Mouse (Mus musculus) lung, embryonic 14.5 days (tissue): ENCODE data around the gene Plin1. TPM values are rescaled to one million over a fixed set of nuclear protein-coding genes. Genes with fewer than 3 reads are reported as not detected.
A peak's percentile ranks its signal among the peaks of the same experiment; 100 is the strongest.

Experiments used
- ATAC-seq: fragments of 200-750 bp; cut with Nextera tagmentation; 2 replicates; pipeline ENCODE4 v1.8.0; 2017; ENCODE audit warnings: mild to moderate bottlenecking, moderate TSS enrichment, moderate library complexity; ENCODE audit not compliant: insufficient read depth
- DNase-seq: peaks from one replicate; pipeline ENCODE4 v3.0.0-alpha.2; 2015
- H3K27ac ChIP-seq: fragments of 300-500 bp; sonication (generic); 2 replicates; pipeline ENCODE4 v1.5.1; 2014; ENCODE audit warnings: low read depth, mild to moderate bottlenecking, moderate library complexity
- H3K27me3 ChIP-seq: fragments of 300-500 bp; sonication (generic); 2 replicates; pipeline ENCODE4 v1.6.1; 2014; ENCODE audit warnings: low read length, control low read depth; ENCODE audit not compliant: insufficient read depth
- H3K36me3 ChIP-seq: fragments of 300-500 bp; sonication (generic); 2 replicates; pipeline ENCODE4 v1.6.1; 2014; ENCODE audit warnings: control low read depth; ENCODE audit not compliant: insufficient read depth
- H3K4me1 ChIP-seq: fragments of 300-500 bp; sonication (generic); 2 replicates; pipeline ENCODE4 v1.6.1; 2014; ENCODE audit warnings: antibody characterized with exemption, control low read depth; ENCODE audit not compliant: insufficient read depth
- H3K4me2 ChIP-seq: fragments of 300-500 bp; sonication (generic); 2 replicates; pipeline ENCODE4 v1.6.1; 2014; ENCODE audit warnings: mild to moderate bottlenecking
- H3K4me3 ChIP-seq: fragments of 300-500 bp; sonication (generic); 2 replicates; pipeline ENCODE4 v1.5.1; 2014; ENCODE audit warnings: low read depth, low read length
- H3K9ac ChIP-seq: fragments of 300-500 bp; sonication (generic); 2 replicates; pipeline ENCODE4 v1.6.1; 2014
- H3K9me3 ChIP-seq: fragments of 300-500 bp; sonication (generic); 2 replicates; pipeline ENCODE4 v1.6.1; 2016; ENCODE audit warnings: low read depth, low read length, control low read depth
- CTCF ChIP-seq: IDR thresholded peaks from 2 replicates; pipeline ENCODE4 v1.5.1; 2016; ENCODE audit warnings: antibody characterized with exemption, low read depth
- WGBS: fragments of 180-500 bp; shearing (Covaris S2); extraction: QIAGEN DNeasy Blood & Tissue Kit; methylation state at CpG from one replicate; pipeline ENCODE4 v1.1.7; 2014; 5-methylcytosine and 5-hydroxymethylcytosine counted together
- polyA plus RNA-seq: library from polyadenylated mRNA; unstranded; fragments of >200 nt; fragmentation: Nextera tagmentation; extraction: Ambion mirVana; gene quantifications from 2 replicates; pipeline ENCODE4 v1.2.1, GENCODE M21; 2014

Plin1 gene
- polyA plus RNA-seq, 1 experiment from 2014 or later, result not detected

DNA sequence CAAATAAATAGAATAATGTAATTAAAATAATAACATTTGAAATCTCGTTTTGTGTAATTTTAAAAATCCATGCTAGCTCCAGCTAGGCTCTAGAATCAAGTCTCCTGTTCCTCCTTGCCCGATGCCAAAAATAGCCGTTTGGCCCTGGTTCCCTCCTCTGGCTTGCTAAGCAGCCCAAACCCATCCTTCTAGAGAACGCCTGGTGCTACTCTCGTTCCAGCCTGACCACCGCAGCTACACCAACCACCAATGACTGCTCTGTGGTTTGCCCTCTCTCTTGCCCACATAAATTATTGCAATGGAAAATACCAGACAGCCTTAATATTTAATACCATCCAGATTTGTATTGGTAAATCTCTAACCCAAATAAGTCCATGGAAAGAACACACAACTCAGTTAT lies 15.0 kb upstream of the Plin1 start:
- 79% methylated on average over 6 of the region's 6 CpGs for WGBS
- H3K4me1 ChIP-seq, result peaks cover 3% of the 10 kb centered on the region; the same call in 1 of the 2 replicates
- ATAC-seq, result no peak
- no peaks in the 10 kb centered on the region for H3K27me3 ChIP-seq
- no peak for DNase-seq
- H3K27ac ChIP-seq, result no peak overlapping the region
- H3K36me3 ChIP-seq, result no peaks in the 10 kb centered on the region
- H3K9me3 ChIP-seq, result no peaks in the 10 kb centered on the region
- no peak overlapping the region for H3K4me3 ChIP-seq
- no peak overlapping the region for H3K9ac ChIP-seq
- TF ChIP-seq CTCF, result no peak
- H3K4me2 ChIP-seq, result no peak overlapping the region

DNA sequence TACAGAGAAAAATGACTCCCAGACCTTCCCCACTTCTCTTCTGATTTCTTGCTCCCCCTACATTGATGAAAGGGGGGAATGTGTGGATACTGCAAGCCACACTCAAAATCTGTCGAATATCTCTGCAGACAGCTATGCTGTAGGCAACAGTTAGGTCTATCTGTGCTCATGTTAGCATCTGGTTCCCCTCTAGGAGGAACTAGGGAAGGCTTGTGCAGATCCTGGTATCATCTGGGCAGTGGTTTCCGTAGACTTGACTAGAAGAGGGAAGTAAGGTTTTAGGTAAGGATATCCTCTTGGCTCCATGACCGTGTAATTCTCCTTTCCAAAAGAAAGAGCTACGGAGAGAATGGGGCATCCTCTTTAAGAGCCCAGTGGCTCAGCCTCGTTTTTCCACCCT lies 11.9 kb upstream of the Plin1 start:
- DNase-seq, result no peak
- no peak overlapping the region for H3K4me3 ChIP-seq
- no peak for ATAC-seq
- no peak for TF ChIP-seq CTCF
- no peaks in the 10 kb centered on the region for H3K27me3 ChIP-seq
- peaks cover 3% of the 10 kb centered on the region; the same call in 1 of the 2 replicates for H3K4me1 ChIP-seq
- H3K27ac ChIP-seq, result no peak overlapping the region
- H3K9me3 ChIP-seq, result no peaks in the 10 kb centered on the region
- no peak overlapping the region for H3K4me2 ChIP-seq
- WGBS, result 82% methylated on average over 5 of the region's 5 CpGs
- no peaks in the 10 kb centered on the region for H3K36me3 ChIP-seq
- H3K9ac ChIP-seq, result no peak overlapping the region

DNA sequence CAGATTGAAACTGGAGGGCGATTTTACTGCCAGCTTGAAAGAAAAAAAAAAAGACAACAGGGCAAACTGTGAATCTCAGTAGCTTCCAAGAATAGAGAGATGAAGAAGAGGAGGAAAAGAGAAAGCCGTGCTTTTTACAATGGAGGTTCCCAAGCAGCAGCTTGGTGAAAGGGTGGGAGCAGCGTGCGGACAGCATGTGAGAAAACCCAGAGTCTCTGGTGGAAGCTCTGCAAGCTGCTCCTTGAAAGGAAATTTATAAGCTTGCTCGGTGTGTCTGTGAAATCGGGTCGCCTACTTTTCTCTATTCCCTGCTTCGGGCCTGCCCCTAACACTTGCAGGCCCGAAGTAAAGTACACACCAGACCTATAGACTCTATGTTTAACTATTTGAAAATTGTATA lies 11.3 kb upstream of the Plin1 start:
- H3K9me3 ChIP-seq, result no peaks in the 10 kb centered on the region
- H3K9ac ChIP-seq, result no peak overlapping the region
- no peaks in the 10 kb centered on the region for H3K36me3 ChIP-seq
- no peak for DNase-seq
- H3K4me2 ChIP-seq, result no peak overlapping the region
- no peak overlapping the region for H3K4me3 ChIP-seq
- no peak for ATAC-seq
- peaks cover 3% of the 10 kb centered on the region; the same call in 1 of the 2 replicates for H3K4me1 ChIP-seq
- H3K27ac ChIP-seq, result no peak overlapping the region
- H3K27me3 ChIP-seq, result no peaks in the 10 kb centered on the region
- no peak for TF ChIP-seq CTCF
- WGBS, result 91% methylated on average over 9 of the region's 9 CpGs

DNA sequence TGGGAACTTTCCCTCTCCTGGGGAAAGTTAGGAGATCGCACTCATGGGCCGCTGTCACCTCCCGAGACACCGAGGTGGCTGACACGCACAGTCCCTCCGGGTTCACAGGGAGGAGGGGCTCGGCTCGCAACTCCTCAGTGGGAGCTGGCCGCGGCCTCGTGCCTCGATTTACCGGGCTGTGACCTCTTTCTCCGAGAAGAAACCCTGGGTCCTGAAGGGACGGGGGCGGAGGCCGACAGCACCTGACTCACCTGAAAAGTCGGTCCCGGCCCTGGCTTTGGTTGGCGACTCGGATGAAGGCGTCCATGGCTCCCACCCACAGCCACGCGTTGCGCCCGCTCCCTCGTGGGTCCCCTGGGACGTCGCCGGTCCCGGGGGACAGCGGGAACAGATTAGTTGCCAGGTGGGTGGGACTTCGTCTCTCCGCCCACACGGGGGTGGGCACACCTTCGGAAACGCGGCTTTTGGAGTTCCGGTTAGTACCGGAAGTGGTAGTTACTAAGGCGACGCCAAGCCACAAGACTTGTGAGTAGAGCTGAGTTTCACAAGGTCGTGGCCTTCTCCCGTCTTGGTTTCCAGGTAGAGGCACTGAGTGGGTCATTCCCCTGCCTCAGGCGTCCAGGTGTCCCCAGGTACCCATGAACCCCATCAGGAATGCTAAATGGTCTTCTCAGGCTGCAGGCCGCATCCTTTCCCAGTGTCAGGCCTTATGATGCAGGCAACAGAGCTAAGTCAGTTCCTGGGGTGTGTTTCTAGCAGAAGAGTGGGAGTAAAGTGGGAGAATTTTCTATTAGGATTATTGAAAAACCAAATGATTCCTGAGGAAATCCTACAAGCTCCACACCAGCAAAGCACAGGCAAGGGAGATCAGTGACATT lies 10.2 kb upstream of the Plin1 start, which contains the start of the genes Pex11a and Wdr93:
Pex11a (minus strand) TSS at position 473 of the 878 bp plus-strand sequence.
Wdr93 (plus strand) TSS at position 505 of the 878 bp plus-strand sequence.
- DNase-seq, result peak; percentile 94
- Histone ChIP-seq H3K4me1 (peaks cover 3% of the 10 kb centered on the region; the same call in 1 of the 2 replicates), H3K9ac (peak within 1 kb of the TSS; percentile 59), H3K4me2 (peak within 1 kb of the TSS; percentile 99), H3K27ac (no peak within 1 kb of the TSS), H3K27me3 (no peaks in the 10 kb centered on the region), H3K36me3 (no peaks in the 10 kb centered on the region), H3K4me3 (peak within 1 kb of the TSS; percentile 71), H3K9me3 (no peaks in the 10 kb centered on the region)
- peak; percentile 92 for ATAC-seq
- WGBS, result 2% methylated on average over 46 of the region's 46 CpGs
- peak; percentile 19; the same call in 1 of the 2 replicates for TF ChIP-seq CTCF

DNA sequence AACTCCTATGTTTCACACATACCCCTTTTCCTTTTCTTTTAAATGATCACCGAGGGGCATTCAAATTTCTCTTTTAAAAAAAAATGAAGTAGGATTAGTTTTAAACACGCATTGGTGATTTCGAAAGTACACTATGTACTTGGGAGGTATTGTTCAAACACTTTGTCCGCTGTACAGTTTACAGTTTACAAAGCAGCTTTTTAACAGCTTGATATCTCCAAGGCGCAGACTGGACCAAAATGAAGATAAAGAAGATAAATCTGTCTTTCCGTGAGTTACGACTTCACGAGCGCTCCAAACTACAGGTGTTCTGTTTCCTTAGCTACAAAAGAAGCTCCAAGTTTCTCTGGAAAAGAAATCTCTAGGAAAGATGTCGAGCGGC lies 9.6 kb upstream of the Plin1 start:
- WGBS, result 13% methylated on average over 11 of the region's 11 CpGs
- no peaks in the 10 kb centered on the region for H3K36me3 ChIP-seq
- peak overlapping the region; percentile 71 for H3K4me3 ChIP-seq
- no peaks in the 10 kb centered on the region for H3K9me3 ChIP-seq
- H3K4me2 ChIP-seq, result peak overlapping the region; percentile 99
- peak overlapping the region; percentile 59 for H3K9ac ChIP-seq
- no peak overlapping the region for H3K27ac ChIP-seq
- H3K27me3 ChIP-seq, result no peaks in the 10 kb centered on the region
- TF ChIP-seq CTCF, result no peak
- DNase-seq (no peak), ATAC-seq (no peak)
- peaks cover 3% of the 10 kb centered on the region; the same call in 1 of the 2 replicates for H3K4me1 ChIP-seq

DNA sequence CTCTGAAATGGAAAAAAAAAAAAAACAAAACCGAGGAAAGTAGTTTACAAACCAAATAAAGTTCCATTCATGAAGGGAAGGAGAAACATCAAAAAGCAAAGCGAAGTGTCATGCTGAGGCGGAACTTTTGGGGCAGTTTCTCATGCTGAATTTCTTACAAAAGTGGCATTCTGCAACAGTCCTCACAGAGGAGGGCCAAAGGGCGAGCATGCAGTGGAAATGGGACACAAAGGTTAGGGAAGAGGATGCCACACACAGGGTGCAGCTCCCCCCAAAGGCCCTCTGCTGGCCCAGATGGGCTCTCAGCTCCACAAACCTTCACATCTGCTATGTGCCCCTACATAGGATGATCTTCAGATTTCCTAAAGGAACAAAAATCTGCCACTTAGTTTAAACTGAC lies 7.6 kb upstream of the Plin1 start:
- Histone ChIP-seq H3K4me2 (no peak overlapping the region), H3K27me3 (no peaks in the 10 kb centered on the region), H3K9ac (no peak overlapping the region), H3K27ac (no peak overlapping the region), H3K4me1 (peaks cover 3% of the 10 kb centered on the region; the same call in 1 of the 2 replicates), H3K36me3 (no peaks in the 10 kb centered on the region), H3K9me3 (no peaks in the 10 kb centered on the region), H3K4me3 (no peak overlapping the region)
- 81% methylated on average over 4 of the region's 4 CpGs for WGBS
- no peak for ATAC-seq
- DNase-seq, result no peak
- TF ChIP-seq CTCF, result no peak

DNA sequence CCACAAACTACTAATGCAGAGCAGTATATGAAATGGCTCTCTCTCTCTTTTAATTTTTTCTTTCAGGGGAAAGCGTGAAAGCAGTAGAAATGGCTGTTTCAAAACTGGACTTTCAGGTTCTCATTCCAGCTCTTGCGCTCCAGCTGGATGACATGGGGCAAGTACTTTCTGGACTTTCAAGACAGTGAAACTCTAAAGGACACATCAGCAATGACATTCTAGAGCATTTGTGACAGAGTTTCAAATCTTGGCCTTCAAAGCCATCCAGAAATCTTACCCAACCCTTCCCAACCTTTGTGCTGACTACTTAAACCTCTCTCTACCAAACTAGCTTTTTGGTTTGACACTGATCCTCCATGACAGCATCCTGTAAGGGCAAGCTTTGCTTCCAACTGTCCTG lies 6.2 kb upstream of the Plin1 start:
- no peak for ATAC-seq
- 78% methylated on average over 2 of the region's 2 CpGs for WGBS
- H3K9me3 ChIP-seq, result no peaks in the 10 kb centered on the region
- no peak for TF ChIP-seq CTCF
- H3K27ac ChIP-seq, result no peak overlapping the region
- H3K4me2 ChIP-seq, result no peak overlapping the region
- H3K4me1 ChIP-seq, result peaks cover 3% of the 10 kb centered on the region; the same call in 1 of the 2 replicates
- DNase-seq, result no peak
- H3K36me3 ChIP-seq, result no peaks in the 10 kb centered on the region
- H3K27me3 ChIP-seq, result no peaks in the 10 kb centered on the region
- H3K9ac ChIP-seq, result no peak overlapping the region
- H3K4me3 ChIP-seq, result no peak overlapping the region
